Mouse (Mus musculus): ENCODE data around the gene Trim10. TPM values are rescaled to one million over a fixed set of nuclear protein-coding genes. Genes with fewer than 3 reads are reported as not detected.

Gene Trim10
- polyA plus RNA-seq, 2 experiments from 2014 or later: 0.28 TPM; not detected in 1

- ATAC-seq: peak; percentile 41
These were observed 45.7 kb downstream of the Trim10 start for GRCm38 (mm10) chr17:36915076-36915475.

GRCm38 (mm10) chr17:36920239-36920638 lies 50.9 kb downstream of the Trim10 start:
- ATAC-seq: no peak

GRCm38 (mm10) chr17:36922715-36923114 lies 53.3 kb downstream of the Trim10 start:
- ATAC-seq: no peak

GRCm38 (mm10) chr17:36923491-36923890 lies 54.1 kb downstream of the Trim10 start:
- ATAC-seq: no peak

Other genes with a start within 250 kb of the Trim10 start
- gene H2-M9, start 226.9 kb upstream of the Trim10 start, polyA plus RNA-seq (2017; shearing (Covaris generic)): not detected
- gene H2-M1, start 197.4 kb upstream of the Trim10 start, polyA plus RNA-seq (2017; shearing (Covaris generic)): not detected
- gene H2-M10.5, start 96.7 kb upstream of the Trim10 start, polyA plus RNA-seq (2017; shearing (Covaris generic)): not detected
- gene H2-M10.6, start 57.4 kb upstream of the Trim10 start, polyA plus RNA-seq (2017; shearing (Covaris generic)): not detected
- gene Trim26, start 32.4 kb upstream of the Trim10 start, polyA plus RNA-seq (2017; shearing (Covaris generic)): 10 to 100 TPM; 76.3 to 99.4 TPM
- under 1 TPM in 1 of 2 experiments, not detected in 1; 0.79 TPM for gene Trim15, start 2.4 kb upstream of the Trim10 start, polyA plus RNA-seq (2017; shearing (Covaris generic))
- not detected for gene Trim40, start 20.5 kb downstream of the Trim10 start, polyA plus RNA-seq (2017; shearing (Covaris generic))
- gene Trim31, start 28.5 kb downstream of the Trim10 start, polyA plus RNA-seq (2017; shearing (Covaris generic)): not detected
- not detected for gene Rnf39, start 73.3 kb downstream of the Trim10 start, polyA plus RNA-seq (2017; shearing (Covaris generic))
- gene Ppp1r11, start 82.2 kb downstream of the Trim10 start, polyA plus RNA-seq (2017; shearing (Covaris generic)): 100 to 1,000 TPM; 196 to 201 TPM
- gene Znrd1, start 89.0 kb downstream of the Trim10 start, polyA plus RNA-seq (2017; shearing (Covaris generic)): 10 to 100 TPM; 67.9 to 82.1 TPM
- 1 to 10 TPM; 5.5 to 8.2 TPM for gene Znrd1as, start 89.0 kb downstream of the Trim10 start, polyA plus RNA-seq (2017; shearing (Covaris generic))
- not detected for gene 2410137M14Rik, start 111.7 kb downstream of the Trim10 start, polyA plus RNA-seq (2017; shearing (Covaris generic))
- not detected for gene H2-M5, start 120.0 kb downstream of the Trim10 start, polyA plus RNA-seq (2017; shearing (Covaris generic))
- gene Zfp57, start 131.6 kb downstream of the Trim10 start, polyA plus RNA-seq (2017; shearing (Covaris generic)): not detected
- gene Mog, start 153.8 kb downstream of the Trim10 start, polyA plus RNA-seq (2017; shearing (Covaris generic)): not detected
- 1 to 10 TPM; 4.7 to 8.6 TPM for gene Gabbr1, start 176.4 kb downstream of the Trim10 start, polyA plus RNA-seq (2017; shearing (Covaris generic))
- gene Olfr90, start 218.9 kb downstream of the Trim10 start, polyA plus RNA-seq (2017; shearing (Covaris generic)): under 1 TPM in 1 of 2 experiments, not detected in 1; 0.11 TPM
- gene Olfr91, start 228.7 kb downstream of the Trim10 start, polyA plus RNA-seq (2017; shearing (Covaris generic)): not detected